Mouse (Mus musculus) brain, embryonic 18.5 days (tissue): ENCODE data around the gene Rab11a.
"Not testable (repeated sequence)": the region's sequence is repeated elsewhere in the genome, so short reads cannot be mapped to it uniquely, and the experiment has no call there.

Experiments used
- DNase-seq: peaks from one replicate; pipeline ENCODE4 v3.0.0-alpha.2; 2012; ENCODE audit warnings: low read depth, low spot score

The Rab11a gene

DNA sequence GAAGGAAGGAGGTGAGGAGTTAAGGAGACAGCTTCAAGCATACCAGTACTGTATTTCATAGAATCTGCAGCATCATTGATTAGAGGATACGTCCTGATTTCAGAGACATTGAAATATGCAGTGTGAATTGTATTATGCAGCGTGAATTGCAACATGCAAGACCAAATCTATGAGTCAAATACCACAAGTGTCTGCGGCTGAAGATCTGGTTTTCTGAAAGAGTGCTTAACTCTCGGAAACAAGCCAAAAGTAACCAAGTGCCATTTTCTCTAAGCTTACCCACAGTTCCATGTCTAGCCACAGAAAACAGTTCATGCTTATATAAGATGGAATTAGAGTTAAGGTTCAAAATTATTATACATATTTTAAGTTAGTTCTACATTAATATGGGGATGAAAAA, 10.2 kb upstream of the Rab11a start:
- DNase-seq = no peak

DNA sequence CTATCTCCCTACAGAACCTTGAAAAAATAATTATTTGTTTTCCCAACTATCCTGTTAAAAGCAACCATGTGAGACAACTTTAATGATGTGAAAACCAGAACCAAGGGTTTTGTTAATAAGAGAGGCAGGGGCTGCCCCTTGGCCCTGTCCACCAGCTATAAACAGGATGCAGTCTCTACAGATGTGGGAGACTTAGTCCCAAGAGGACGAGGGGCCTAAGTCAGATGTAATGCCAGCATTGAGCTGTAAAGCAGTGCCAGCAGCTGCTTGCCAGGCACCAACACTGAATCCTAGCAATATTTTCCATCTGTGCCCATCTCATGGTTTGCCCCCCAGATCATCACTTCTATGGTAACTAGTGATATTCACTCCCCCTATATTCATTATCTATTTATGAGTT, 4.9 kb upstream of the Rab11a start:
- no peak for DNase-seq

DNA sequence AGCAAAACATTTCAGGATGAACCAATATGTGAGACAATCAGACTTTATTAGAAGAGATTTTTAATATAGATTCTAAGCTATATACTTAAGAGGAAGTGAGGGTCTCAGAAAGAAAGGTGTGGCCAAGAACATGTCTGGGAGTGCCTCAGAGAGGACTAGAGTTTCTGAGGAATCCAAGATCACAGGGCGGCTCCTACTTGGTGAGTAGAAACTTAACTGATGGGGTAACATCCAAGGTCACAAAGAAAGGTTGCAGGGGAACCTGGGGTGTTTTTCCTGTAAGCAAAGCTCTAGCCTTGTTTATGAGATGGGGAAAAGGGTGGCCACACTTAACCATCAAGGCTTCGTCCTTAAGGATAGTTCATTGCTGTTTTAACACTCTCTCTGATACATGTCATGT, 1.4 kb upstream of the Rab11a start:
- DNase-seq = no peak

DNA sequence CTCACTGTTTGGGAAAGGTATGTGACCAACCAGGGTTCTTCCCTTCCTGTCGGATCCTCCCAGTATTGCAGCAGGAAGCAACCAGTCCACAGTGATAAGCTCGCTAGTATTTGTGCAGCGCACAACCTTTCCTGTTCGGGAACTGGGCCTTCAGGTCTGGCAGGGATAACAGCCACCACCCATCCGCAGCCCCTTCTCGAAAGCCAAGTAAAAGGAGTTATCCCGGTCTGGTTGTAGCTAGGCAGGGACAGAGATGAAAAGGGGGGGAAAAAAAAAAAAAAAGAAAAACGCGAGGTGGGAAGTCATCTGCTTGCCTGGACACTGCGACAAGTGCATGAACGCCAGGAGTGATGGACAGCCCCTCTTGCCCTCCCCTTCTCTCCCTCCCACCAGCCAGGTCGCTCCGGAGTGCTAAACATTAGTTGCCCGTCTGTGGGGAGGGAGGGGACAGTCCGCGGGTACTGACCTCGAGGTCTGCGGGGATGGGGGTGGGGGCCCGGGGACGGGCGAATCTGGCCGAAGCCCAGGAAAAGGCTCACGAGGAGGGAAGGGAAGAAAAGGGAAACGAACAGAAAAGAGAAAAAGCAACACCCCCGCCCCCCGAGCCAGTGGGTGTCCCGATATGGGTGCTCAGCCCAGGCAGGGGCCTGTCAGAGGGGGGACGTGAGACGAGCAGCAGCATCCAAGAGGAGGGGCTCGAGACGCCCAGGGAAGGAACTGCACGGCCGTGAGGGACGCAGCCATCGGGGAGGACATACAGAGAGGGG, 736 bp downstream of the Rab11a start:
- DNase-seq = no peak

DNA sequence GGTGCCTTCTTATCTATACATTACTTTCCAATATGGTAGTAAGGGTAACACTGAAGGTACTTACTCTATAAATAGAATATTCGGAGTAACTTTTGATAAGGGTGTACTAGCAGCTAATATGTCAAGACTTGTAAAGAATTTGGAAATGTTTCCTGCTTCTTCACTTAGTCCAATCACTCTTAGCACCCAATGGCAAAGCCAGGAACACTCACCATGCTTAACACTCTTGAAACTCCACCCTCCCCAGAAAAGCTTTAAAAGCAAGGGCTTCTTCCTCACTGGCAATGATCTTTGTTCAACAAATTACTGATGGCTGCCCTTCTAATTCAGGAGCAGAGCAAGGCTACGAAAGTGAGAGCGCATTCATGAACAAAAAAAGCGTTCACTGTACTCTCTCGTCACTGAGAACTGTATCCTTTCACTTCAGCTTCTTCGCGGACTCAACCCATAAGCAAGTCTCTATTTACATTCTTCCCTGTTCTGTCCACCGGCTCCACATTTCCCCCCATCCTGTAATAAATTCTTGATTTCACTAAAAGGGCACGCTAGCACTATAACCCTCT, 1.4 kb downstream of the Rab11a start:
- DNase-seq = no peak

DNA sequence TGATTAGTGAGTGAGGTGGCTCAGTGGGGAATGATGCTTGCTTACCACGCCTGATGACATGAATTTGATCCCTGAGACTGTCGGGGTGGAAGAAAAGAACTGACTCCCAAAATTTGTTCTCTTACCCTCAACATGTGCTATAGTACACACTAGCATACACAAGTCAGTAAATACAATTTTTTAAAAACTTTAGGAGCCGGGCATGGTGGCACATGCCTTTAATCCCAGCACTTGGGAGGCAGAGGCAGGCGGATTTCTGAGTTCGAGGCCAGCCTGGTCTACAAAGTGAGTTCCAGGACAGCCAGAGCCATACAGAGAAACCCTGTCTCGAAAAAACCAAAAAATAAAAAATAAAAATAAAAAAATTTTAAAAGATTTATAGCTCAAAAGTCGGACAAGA, 2.6 kb downstream of the Rab11a start:
- not testable (repeated sequence) for DNase-seq

DNA sequence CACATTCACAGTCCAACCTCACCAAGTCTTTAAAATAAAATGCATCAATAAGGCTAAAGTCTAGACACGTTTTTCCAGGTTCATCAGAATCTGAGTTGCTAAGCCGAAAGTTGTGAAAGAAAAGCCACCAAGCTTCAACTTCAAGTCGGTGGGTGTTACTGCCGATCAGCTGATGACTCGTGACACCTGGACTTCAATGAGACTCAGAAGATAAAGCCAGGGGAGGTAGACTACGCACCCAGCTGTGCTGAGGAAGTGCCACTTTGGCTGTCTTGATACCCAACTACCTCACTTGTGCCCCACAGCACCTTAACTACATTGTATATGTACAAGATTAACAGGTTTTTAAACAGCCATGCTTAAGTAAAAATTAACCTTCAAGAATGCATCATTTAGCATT, 3.4 kb downstream of the Rab11a start:
- DNase-seq = no peak

DNA sequence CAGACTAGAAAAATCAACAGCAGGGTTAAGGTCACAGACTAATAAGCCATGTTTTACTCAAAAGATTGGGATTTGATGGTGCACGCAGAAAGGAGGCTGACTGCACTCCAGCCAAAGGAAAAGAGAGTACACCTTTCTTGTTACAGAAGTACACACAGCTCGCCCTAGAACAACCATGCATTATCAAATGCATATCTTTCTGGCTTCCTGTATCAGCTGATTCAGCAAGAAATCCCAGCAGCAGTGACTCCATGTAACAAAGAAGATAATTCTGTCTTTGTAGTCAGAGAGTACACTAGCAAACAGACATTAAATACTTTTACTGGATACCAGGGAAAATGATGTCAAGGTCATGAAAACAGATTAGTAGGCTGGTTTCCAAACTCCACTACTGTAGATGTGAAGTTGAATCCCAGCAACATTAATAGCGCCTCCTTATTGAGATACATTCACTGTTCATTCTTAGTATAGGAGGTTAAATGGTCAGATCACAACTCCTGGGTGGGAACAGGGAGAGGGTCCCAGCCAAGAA, 6.5 kb downstream of the Rab11a start:
- no peak for DNase-seq

DNA sequence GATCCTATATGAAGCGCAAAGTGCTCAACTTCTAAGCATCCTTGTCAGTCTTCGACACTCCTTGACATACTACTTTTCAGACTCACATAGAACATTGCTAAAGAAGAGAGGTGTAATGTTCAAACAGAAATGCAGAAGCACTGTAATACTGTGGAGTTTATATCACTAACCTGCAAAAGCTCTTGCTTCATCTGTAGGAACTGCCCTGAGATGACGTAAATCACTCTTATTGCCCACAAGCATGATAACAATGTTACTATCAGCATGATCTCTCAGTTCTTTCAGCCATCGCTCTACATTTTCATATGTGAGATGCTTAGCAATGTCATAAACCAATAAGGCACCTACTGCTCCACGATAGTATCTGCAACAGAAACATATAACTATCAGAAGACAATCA, 11.1 kb downstream of the Rab11a start:
- DNase-seq = no peak

DNA sequence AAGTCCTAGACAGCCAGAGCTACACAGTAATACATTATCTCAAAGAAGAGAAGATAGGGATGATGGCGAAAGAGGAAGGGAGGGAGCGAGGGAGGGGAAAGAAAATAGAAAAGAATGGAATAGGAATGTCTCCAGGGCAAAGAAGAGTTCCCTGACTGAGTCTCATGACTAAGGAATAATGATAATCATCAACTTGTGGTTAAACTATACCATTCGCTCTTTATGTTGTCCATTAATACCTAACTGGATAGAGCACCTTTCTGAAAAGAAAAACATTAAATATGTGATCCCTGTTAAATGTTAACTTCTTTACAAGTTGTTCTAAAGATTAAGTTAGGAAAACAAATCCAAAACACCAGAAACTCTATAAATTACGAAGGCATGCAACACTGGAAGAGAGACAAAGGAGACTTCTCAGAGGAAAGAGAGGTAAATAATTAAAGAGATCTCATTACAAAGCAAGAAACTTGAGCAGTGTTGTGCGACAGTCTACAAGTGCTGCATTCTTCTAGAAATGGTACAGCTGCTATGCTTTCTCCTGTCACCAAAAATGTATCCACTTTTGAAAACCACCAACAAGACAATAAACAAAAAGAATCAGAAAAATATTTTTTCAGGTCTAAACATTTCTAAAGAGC, 17.9 kb downstream of the Rab11a start:
- DNase-seq = no peak

DNA sequence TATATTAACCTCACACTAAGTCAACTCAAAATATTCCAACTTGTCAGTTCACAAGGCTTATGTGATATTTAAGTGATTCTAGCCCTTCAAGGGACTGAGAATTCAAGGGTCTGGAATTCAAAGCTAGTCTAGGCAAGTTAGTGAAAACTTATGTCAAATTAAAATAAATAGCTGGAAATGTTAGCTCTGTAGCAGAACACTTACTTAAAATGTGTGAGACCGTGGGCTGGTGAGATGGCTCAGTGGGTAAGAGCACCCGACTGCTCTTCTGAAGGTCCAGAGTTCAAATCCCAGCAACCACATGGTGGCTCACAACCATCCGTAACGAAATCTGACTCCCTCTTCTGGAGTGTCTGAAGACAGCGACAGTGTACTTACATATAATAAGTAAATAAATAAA, 27.3 kb downstream of the Rab11a start:
- DNase-seq = not testable (repeated sequence)

DNA sequence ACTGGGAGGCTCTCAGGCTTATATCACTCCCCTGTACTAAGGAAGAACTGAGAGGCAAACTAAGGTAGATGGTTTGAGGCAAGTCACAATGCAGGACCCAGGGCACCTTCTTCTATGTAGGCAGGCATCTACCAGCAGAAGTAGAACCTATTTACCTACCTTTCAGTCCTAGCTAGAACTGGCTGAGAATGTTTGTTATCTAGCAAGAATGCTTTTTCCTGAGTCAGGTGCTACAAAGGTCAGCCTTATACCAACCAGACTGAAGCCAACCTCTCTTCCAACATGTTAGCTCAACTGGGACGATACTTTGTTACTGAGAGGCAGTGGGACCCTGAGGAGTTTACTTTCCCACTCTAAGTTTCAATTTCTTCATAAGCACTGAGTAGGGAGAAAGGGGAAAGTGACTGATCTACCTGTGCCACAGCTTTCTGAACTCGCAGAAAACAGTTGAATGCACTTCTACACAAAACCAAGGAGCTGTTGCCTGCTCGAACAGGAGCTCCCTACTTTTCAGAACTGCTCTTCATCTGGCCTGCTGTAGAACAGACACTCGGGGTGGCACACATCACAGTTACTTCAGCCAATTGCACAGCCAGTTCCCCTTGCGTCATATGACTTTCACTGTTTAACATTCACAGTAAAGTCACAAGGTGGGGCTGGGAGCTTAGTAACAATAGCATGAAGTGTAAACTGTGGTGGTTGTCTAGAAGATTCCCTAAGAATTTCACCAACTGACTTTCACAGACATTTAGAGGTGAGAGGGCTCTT, 33.3 kb downstream of the Rab11a start:
- no peak for DNase-seq

DNA sequence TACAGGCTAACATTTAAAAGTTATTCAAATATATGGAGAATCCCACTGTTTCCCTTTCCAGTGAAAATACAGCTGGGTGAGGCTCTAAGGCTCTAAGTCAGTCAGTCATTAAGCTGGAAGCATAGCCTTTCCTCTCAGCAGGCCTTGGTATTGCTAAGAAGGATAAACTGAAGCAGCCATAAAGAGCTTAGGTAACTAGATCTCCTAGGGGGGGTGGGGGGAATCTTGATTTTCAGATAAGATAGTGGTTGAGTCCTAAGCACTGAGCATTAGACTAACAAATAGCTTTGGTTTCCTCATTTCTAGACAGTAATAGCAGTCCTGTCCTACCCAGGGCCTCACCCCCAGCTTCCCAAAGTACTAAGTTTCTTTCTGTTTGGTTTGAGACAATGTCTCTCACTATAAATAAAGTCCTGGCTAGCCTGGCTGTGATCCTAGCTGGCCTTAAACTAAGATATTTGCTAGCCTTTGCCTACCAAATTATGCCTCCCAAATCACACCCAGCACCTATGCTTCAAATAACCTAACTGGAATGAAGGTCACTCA, 34.1 kb downstream of the Rab11a start:
- DNase-seq = no peak

DNA sequence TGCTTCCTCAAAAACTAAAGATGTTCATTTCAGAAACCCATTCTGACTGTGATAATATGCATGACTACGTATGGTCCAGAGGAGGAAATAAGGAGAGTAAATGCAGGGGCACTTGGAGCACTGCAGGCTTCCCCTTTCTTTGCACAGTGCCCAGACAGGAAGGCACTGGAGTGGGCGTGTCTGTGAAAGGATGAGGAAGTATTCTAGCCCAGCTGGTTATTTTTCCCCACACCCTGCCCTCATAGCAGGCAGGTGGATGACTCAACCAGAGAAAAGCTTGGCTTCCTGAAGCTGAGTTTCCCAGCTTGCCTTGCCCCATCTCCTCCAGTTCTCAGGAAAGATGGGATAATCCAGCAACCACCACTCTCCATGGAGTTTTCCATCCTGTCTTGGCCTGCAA, 34.6 kb downstream of the Rab11a start:
- DNase-seq = no peak

DNA sequence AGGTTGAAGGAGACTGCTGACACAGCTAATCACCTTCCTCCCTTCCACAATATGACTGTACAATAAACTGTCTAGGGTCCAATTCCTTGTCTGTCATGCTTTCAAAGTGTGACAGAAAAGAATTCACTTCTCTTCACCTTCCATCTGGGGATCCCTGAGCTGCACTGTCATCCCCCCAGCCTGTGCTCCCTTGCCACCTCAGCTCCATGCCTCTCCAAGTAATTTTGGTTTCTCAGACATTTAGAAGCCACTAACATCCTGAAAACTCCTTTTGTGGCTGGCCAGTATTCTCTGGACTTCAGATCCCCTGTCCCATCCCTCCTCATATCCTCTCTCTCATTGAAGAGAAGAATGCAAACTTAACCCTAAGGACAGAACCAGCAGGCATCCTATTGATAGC, 35.2 kb downstream of the Rab11a start:
- no peak for DNase-seq

DNA sequence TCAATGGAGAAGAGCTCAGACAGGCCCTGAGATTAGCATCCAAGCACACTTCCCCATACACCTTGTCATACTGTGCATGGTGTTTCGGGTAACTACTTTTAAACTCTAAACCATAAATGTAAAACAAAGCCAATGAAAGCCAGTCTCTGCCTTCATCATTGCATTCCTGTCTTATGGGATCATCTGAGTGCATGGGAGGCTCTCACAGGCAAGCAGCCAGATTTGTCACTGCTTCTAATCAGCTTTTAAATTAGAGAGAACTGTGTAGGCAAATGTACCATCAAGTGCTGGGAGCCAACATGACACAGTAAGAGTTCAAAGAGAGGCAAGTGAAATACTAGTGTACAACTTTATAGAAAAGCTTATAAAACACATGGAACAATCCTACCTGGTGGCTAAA, 35.9 kb downstream of the Rab11a start:
- DNase-seq = no peak

DNA sequence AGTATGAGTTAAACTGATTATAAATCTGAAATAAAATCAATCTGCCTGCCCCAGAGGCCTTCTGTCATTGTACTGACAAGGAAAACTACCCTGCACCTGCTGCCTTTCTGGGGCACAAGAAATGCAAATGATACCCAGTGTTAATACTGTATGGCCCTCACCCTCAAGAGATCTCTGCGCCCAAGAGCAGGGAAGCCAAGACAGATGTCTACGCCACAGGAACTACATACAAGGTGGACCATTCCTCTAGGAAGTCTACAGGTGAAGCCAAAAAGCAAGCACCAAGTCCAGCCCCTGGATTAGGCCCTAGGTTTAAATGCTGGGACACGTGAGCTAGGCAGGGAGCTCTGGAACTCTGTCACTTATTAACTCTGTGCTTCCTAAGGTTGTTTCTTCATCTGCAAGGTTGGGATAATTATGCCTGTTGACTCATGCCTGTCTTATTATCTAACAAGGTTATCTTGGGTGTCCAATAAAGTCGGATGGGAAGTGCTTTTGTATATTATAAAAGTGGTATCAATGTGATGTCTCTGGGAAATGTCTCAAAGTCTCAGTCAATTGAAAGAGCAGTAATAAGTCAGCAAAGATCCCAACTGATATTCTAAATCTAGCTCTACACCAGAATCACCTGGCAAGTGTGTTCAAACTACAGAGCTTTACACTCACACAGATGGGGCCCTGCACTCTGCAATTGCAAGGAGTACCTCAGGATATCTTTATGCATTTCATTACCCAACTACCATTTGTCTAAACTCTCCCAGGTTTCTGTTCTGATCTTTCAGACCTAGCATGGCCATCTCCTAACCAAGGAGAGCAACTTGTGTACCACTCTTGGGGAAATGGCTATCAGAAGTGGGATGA, 36.9 kb downstream of the Rab11a start:
- no peak for DNase-seq

DNA sequence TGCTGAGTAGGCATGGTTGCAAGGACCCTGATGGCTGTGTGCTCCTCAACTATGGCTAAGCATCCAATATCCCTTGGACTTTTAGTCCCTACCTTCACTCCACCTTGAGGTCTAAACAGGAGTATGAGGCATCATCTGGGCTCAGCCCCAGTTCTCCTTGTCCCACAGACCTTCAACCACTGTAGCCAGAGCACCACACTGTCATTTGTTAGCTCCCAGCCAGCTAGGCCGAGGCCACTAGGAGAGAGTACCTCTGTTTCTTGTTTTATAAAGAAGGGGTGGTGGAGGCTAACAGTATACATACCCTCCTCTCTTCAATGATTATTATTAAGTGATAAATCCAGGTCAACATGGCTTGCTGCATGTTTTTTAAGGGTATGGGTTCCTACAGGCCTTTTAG, 39.0 kb downstream of the Rab11a start:
- no peak for DNase-seq

DNA sequence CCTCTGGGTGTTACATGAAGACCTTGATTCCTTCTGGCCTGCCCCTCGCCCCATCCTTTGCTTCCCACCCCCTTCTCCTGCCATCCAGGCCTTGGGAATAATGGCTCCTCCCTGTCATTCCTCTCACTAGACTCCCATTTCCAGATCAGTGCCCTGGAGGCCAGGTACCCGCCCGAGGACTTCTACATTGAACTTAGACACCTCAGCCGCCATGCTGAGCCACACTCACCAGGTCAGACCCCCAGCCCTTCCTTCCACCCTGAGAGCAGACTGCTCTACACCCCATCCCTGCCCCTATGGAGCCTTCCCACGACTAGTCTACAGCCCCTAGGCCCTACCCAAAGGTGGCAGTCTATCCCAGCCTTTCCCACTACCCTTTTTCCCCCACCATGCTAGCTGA, 39.9 kb downstream of the Rab11a start:
- no peak for DNase-seq

DNA sequence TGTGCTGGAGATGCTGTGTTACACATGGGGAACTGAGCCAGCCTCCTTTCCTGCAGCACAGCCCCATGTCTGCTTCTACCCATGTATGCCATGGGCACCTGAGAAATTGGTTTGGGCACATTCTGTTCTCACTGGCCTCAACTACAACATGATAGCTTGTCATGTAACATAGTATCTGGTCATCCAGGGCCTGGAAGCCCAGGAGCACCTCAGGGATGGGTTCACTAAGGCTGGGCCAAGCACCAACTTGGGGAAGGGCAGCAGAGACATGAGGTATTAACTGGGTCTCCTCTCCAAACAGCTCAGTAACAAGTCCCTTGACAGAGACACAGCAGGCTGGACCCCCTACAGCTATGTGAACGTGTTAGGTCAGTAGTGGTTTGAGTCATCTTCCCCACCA, 40.6 kb downstream of the Rab11a start:
- DNase-seq = no peak

DNA sequence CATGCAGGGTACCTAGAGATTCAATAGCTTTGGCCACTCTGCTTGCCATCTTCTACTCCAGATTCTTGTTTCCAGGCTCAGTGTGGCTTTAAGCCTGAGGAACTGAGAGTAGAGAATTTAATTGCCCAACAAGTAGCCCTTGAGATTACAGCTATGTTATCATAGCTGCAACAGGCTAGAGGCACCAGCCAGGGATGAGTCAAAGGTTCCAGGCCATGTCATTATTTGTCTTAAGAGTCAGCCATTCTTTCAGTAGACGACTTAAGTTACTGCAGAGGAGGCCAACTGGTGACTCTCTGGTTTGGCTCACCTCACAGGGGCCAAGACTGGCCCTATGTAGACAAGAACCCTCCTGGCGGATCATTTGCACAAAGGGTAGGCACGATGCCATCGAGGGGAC, 41.2 kb downstream of the Rab11a start:
- DNase-seq = no peak
